Mouse (Mus musculus) stomach, postnatal 0 days (tissue): ENCODE measurements at regions not wholly inside any gene's neighbourhood (a gene's known extent, or its start where the extent isn't known, plus 50 kb on each side); places are given as distances from the start of the nearest gene placed in this dataset.
A peak's percentile ranks its signal among the peaks of the same experiment; 100 is the strongest.

Source experiments
- ATAC-seq: fragments of 200-750 bp; cut with Nextera tagmentation; 2 replicates; pipeline ENCODE4 v1.8.0; 2017; ENCODE audit not compliant: low FRiP score, low TSS enrichment
- DNase-seq: peaks from one replicate; pipeline ENCODE4 v3.0.0-alpha.2; 2016; ENCODE audit warnings: low spot score
- H3K27ac ChIP-seq: fragments of 300-500 bp; sonication (generic); replicated peaks from 2 replicates; pipeline ENCODE4 v1.5.1; 2014; ENCODE audit warnings: mild to moderate bottlenecking, control low read depth
- H3K27me3 ChIP-seq: fragments of 300-500 bp; sonication (generic); 2 replicates; pipeline ENCODE4 v1.6.1; 2014; ENCODE audit warnings: low read length; ENCODE audit not compliant: control insufficient read depth, insufficient read depth
- H3K36me3 ChIP-seq: fragments of 300-500 bp; sonication (generic); 2 replicates; pipeline ENCODE4 v1.6.1; 2014; ENCODE audit warnings: low read length, mixed read lengths; ENCODE audit not compliant: control insufficient read depth, insufficient read depth
- H3K4me1 ChIP-seq: fragments of 300-500 bp; sonication (generic); replicated peaks from 2 replicates; pipeline ENCODE4 v1.6.1; 2014; ENCODE audit warnings: antibody characterized with exemption; ENCODE audit not compliant: control insufficient read depth, insufficient read depth
- H3K4me2 ChIP-seq: fragments of 300-500 bp; sonication (generic); replicated peaks from 2 replicates; pipeline ENCODE4 v1.6.1; 2014; ENCODE audit warnings: low read depth, mild to moderate bottlenecking, control low read depth, moderate library complexity
- H3K4me3 ChIP-seq: fragments of 300-500 bp; sonication (generic); 2 replicates; pipeline ENCODE4 v1.5.1; 2014; ENCODE audit warnings: low read depth, low read length, control low read depth
- H3K9ac ChIP-seq: fragments of 300-500 bp; sonication (generic); 2 replicates; pipeline ENCODE4 v1.6.1; 2014; ENCODE audit warnings: mild to moderate bottlenecking, low read length, control low read depth, mixed read lengths
- H3K9me3 ChIP-seq: fragments of 300-500 bp; sonication (generic); 2 replicates; pipeline ENCODE4 v1.6.1; 2016; ENCODE audit warnings: low read length; ENCODE audit not compliant: control insufficient read depth
- CTCF ChIP-seq: IDR thresholded peaks from 2 replicates; pipeline ENCODE4 v1.5.1; 2016; ENCODE audit warnings: antibody characterized with exemption, low read depth, mild to moderate bottlenecking, moderate library complexity
- EP300 ChIP-seq: optimal IDR thresholded peaks from 2 replicates; pipeline ENCODE3; 2016; ENCODE audit warnings: antibody characterized with exemption
- WGBS: fragments of 180-500 bp; shearing (Covaris S2); extraction: QIAGEN DNeasy Blood & Tissue Kit; methylation state at CpG from one replicate; pipeline ENCODE4 v1.1.7; 2014; 5-methylcytosine and 5-hydroxymethylcytosine counted together

- Histone ChIP-seq H3K36me3 (no peaks in the 10 kb centered on the region), H3K9me3 (no peaks in the 10 kb centered on the region), H3K9ac (no peak overlapping the region), H3K4me2 (no peak overlapping the region), H3K27me3 (no peaks in the 10 kb centered on the region), H3K27ac (no peak overlapping the region), H3K4me1 (no peaks in the 10 kb centered on the region), H3K4me3 (no peak overlapping the region)
- no peak for TF ChIP-seq EP300
- no peak for TF ChIP-seq CTCF
- 86% methylated on average over 1 of the region's 1 CpGs for WGBS
- DNase-seq (no peak), ATAC-seq (no peak)
These were observed 378.1 kb upstream of the Cdh19 start for GRCm38 (mm10) chr1:111355435-111355834.

DNA sequence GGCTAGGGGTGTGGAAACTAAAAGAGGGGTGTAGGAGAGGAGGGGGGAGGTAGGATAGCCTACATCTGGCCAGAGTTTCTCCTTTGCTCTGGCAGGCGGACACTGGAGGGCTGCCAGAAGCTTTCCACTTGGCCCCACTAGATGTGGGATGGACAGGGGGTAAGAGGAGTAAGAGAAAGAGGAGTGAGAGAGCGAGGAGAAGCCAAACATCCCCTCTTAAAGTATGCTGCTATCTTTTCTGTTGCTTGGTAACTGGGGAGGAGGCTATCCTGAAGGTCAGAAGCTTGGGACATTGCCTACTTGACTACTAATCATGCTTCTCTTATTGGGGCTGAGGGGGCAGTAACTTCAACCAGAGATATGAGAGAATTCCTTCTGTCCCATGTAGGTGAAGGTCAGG is 360.5 kb upstream of the Cdh19 start:
- Histone ChIP-seq H3K4me3 (no peak overlapping the region), H3K36me3 (no peaks in the 10 kb centered on the region), H3K27ac (no peak overlapping the region), H3K4me1 (no peaks in the 10 kb centered on the region), H3K27me3 (no peaks in the 10 kb centered on the region), H3K9ac (no peak overlapping the region), H3K4me2 (no peak overlapping the region), H3K9me3 (no peaks in the 10 kb centered on the region)
- ATAC-seq (no peak), DNase-seq (no peak)
- TF ChIP-seq CTCF (no peak), EP300 (no peak)
- WGBS, result 36% methylated on average over 2 of the region's 2 CpGs

DNA sequence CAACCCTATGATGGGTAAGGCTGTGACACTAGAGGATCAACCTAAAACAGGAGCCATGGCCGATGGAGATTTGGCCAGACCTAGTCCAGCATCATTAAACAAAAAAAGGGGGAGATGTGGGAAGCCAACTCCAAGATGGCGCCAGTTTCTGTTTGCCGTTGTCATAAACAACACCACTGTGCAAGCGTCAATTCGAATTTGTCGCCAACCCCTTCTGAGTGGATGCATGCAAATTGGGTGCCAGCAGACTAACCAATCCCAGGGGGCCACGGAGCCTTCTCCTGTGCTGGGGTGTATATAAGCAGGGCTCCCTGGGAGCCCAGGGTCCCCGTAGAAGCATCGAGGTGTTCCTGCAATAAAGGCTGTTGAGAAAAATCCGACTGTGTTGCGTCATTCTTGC is 324.9 kb upstream of the Cdh19 start:
- Histone ChIP-seq H3K27ac (no peak overlapping the region), H3K4me1 (no peaks in the 10 kb centered on the region), H3K4me2 (no peak overlapping the region), H3K9me3 (no peaks in the 10 kb centered on the region), H3K4me3 (no peak overlapping the region), H3K27me3 (no peaks in the 10 kb centered on the region), H3K36me3 (no peaks in the 10 kb centered on the region), H3K9ac (no peak overlapping the region)
- TF ChIP-seq CTCF (no peak), EP300 (no peak)
- 92% methylated on average over 11 of the region's 11 CpGs for WGBS
- DNase-seq (no peak), ATAC-seq (no peak)

DNA sequence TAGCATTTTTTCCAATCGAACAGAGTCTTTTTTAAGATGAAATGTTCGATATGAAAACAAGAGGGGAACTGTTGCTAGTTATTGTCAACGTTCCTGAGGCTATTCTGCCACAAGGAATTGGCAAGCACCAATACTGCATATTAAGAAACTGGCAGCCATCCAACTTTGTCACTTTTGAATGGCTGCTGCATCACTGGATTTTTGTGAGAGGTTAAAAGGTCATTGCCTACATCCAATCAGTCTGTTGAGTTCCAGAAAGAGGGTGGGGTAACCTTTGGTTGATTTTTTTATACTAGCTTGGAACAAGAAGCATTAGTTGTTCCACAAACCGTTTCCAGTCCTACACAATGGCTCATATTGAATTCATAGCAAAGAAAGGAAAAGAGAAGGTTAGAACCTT is 309.0 kb upstream of the Cdh19 start:
- no peak for TF ChIP-seq CTCF
- no peak for TF ChIP-seq EP300
- Histone ChIP-seq H3K9me3 (no peaks in the 10 kb centered on the region), H3K4me2 (no peak overlapping the region), H3K27ac (no peak overlapping the region), H3K36me3 (no peaks in the 10 kb centered on the region), H3K27me3 (no peaks in the 10 kb centered on the region), H3K4me1 (no peaks in the 10 kb centered on the region), H3K4me3 (no peak overlapping the region), H3K9ac (no peak overlapping the region)
- WGBS, result 62% methylated on average over 4 of the region's 4 CpGs
- DNase-seq, result no peak
- no peak for ATAC-seq

DNA sequence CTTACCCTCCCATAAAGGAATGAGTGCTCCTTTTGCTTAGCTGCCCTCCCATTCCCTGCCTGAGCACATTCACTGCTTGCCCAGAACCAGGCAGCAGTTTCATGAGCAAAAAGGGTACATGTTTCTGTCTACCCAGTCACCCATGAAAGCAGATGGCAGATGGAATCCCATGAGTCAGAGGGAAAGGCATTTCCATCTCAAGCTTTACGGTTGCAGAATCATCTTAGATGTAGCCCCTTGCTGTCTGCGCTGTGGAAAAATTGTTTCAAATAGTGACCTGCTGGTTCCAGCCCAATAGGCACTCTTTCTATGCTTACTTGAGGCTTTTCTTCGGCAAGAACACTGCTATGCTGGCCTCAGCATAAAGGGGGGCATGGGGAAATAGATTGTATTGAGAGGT is 308.5 kb upstream of the Cdh19 start:
- Histone ChIP-seq H3K4me2 (no peak overlapping the region), H3K4me1 (no peaks in the 10 kb centered on the region), H3K27ac (no peak overlapping the region), H3K9ac (no peak overlapping the region), H3K27me3 (no peaks in the 10 kb centered on the region), H3K4me3 (no peak overlapping the region), H3K9me3 (no peaks in the 10 kb centered on the region), H3K36me3 (no peaks in the 10 kb centered on the region)
- TF ChIP-seq EP300 (no peak), CTCF (no peak)
- WGBS, result 80% methylated on average over 3 of the region's 3 CpGs
- ATAC-seq (no peak), DNase-seq (no peak)

- Histone ChIP-seq H3K36me3 (no peaks in the 10 kb centered on the region), H3K9ac (no peak overlapping the region), H3K9me3 (no peaks in the 10 kb centered on the region), H3K4me2 (no peak overlapping the region), H3K27ac (no peak overlapping the region), H3K27me3 (no peaks in the 10 kb centered on the region), H3K4me1 (no peaks in the 10 kb centered on the region), H3K4me3 (no peak overlapping the region)
- ATAC-seq, result no peak
- no peak for DNase-seq
- TF ChIP-seq EP300 (no peak), CTCF (no peak)
These were observed 265.4 kb upstream of the Cdh19 start for GRCm38 (mm10) chr1:111242814-111243213.

DNA sequence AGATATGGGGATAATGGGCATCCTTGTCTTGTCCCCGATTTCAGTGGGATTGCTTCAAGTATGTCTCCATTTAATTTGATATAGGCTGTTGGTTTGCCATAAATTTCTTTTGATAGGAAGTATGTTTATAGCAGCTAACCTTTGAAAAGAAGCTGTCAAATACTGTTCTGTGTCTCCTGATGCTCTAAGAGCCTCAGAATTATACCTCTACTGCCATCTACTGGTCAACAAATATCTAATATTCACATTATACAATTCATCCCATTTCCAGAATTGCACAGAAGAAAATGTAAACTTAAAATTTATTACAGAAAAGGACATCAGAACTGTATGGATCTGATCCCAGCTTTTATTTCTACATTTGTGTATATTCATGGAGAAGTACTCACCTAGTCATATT is 265.0 kb upstream of the Cdh19 start:
- TF ChIP-seq EP300 (no peak), CTCF (peak; percentile 69)
- no peak for ATAC-seq
- H3K4me3 ChIP-seq, result no peak overlapping the region
- H3K4me2 ChIP-seq, result no peak overlapping the region
- H3K36me3 ChIP-seq, result no peaks in the 10 kb centered on the region
- no peaks in the 10 kb centered on the region for H3K27me3 ChIP-seq
- no peak overlapping the region for H3K9ac ChIP-seq
- H3K9me3 ChIP-seq, result no peaks in the 10 kb centered on the region
- H3K27ac ChIP-seq, result no peak overlapping the region
- no peak for DNase-seq
- H3K4me1 ChIP-seq, result no peaks in the 10 kb centered on the region
- 53% methylated on average over 1 of the region's 1 CpGs for WGBS
